Mouse (Mus musculus) liver, embryonic 14.5 days (tissue): Measurements from ENCODE around the gene Cdh12. TPM values are rescaled to one million over a fixed set of nuclear protein-coding genes. Genes with fewer than 3 reads are reported as not detected.
"Not testable (repeated sequence)": the region's sequence is repeated elsewhere in the genome, so short reads cannot be mapped to it uniquely, and the experiment has no call there.

ENCODE experiments used
- ATAC-seq: fragments of 200-750 bp; cut with Nextera tagmentation; 2 replicates; pipeline ENCODE4 v1.8.0; 2017; ENCODE audit warnings: moderate number of reproducible peaks, mild to moderate bottlenecking, moderate library complexity; ENCODE audit not compliant: insufficient read depth
- DNase-seq, 3 experiments: peaks; one replicate each; pipeline ENCODE4 v3.0.0-alpha.2; 2012 to 2013; ENCODE audit warnings: low read depth in 3 of 3, low spot score in 3 of 3
- H3K27ac ChIP-seq: fragments of 300-500 bp; sonication (generic); 2 replicates; pipeline ENCODE4 v1.5.1; 2014; ENCODE audit warnings: moderate library complexity, mild to moderate bottlenecking, control low read depth, inconsistent platforms
- H3K27me3 ChIP-seq: fragments of 300-500 bp; sonication (generic); 2 replicates; pipeline ENCODE4 v1.6.1; 2014; ENCODE audit warnings: mild to moderate bottlenecking, low read length, moderate library complexity; ENCODE audit not compliant: control insufficient read depth, insufficient read depth
- H3K36me3 ChIP-seq: fragments of 300-500 bp; sonication (generic); replicated peaks from 2 replicates; pipeline ENCODE4 v1.6.1; 2014; ENCODE audit warnings: low read depth; ENCODE audit not compliant: control insufficient read depth, insufficient read depth
- H3K4me1 ChIP-seq, 2 experiments: fragments of 200-500 bp in 1 of 2; fragments of 300-500 bp in 1 of 2; sonication (generic) in 1 of 2; replicated peaks; 2 replicates each; pipeline ENCODE4 v1.6.1; 2012 to 2014; ENCODE audit warnings: antibody characterized with exemption in 1 of 2, inconsistent platforms in 1 of 2, low read length in 1 of 2; ENCODE audit not compliant: control insufficient read depth in 2 of 2, insufficient read depth in 2 of 2
- H3K4me2 ChIP-seq: fragments of 300-500 bp; sonication (generic); 2 replicates; pipeline ENCODE4 v1.6.1; 2014; ENCODE audit warnings: low read depth, mild to moderate bottlenecking, control low read depth, moderate library complexity
- H3K4me3 ChIP-seq, 2 experiments: fragments of 200-500 bp in 1 of 2; fragments of 300-500 bp in 1 of 2; sonication (generic) in 1 of 2; 2 replicates each; pipeline ENCODE4 v1.5.1; 2012 to 2014; ENCODE audit warnings: low read depth in 2 of 2, low read length in 2 of 2, mild to moderate bottlenecking in 2 of 2, control low read depth in 1 of 2, inconsistent platforms in 1 of 2, moderate library complexity in 1 of 2; ENCODE audit not compliant: insufficient read depth in 1 of 2
- H3K9ac ChIP-seq: fragments of 300-500 bp; sonication (generic); replicated peaks from 2 replicates; pipeline ENCODE4 v1.6.1; 2014; ENCODE audit warnings: mild to moderate bottlenecking, control low read depth, moderate library complexity
- H3K9me3 ChIP-seq: fragments of 300-500 bp; sonication (generic); 2 replicates; pipeline ENCODE4 v1.6.1; 2016; ENCODE audit warnings: low read length, mixed read lengths; ENCODE audit not compliant: control insufficient read depth
- CTCF ChIP-seq: IDR thresholded peaks from 2 replicates; pipeline ENCODE4 v1.5.1; 2016; ENCODE audit warnings: antibody characterized with exemption, low read depth, control low read depth
- EP300 ChIP-seq: IDR thresholded peaks from 2 replicates; pipeline ENCODE4 v1.6.1; 2016; ENCODE audit warnings: antibody characterized with exemption, low read depth
- WGBS: fragments of 180-500 bp; shearing (Covaris S2); extraction: QIAGEN DNeasy Blood & Tissue Kit; methylation state at CpG from one replicate; pipeline ENCODE4 v1.1.7; 2014; ENCODE audit not compliant: insufficient replicate concordance; 5-methylcytosine and 5-hydroxymethylcytosine counted together
- polyA plus RNA-seq, 2 experiments: library from polyadenylated mRNA; depleted of rRNA in 1 of 2; stranded (reverse) in 1 of 2; unstranded in 1 of 2; fragments of >200 nt; fragmentation: Nextera tagmentation in 1 of 2; extraction: Ambion mirVana in 1 of 2; gene quantifications; 2 replicates each; pipeline versions ENCODE4 v1.2.1 to v1.2.3; 2012 to 2014

Gene Cdh12
- polyA plus RNA-seq, 2 experiments = not detected

DNA sequence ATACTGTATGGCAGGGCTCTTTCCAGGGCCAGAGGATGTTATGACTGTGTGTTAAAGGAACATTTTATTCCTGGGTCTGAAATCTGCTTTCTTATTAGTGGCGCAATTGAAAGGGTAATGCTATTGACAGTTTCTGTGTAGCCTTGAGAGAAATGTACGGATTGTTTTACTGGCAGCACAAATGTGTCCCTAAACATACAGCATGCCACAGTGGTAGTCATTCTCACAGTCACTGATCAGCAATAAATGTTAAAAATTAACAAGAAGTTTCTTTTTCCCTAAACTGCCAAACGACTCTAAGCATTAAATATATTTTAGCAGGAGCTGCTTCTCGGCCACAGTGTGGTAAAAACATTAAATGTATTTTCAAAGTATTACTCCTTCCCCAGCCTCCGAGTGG is 926.4 kb downstream of the Cdh12 start:
- Histone ChIP-seq H3K27me3 (no peaks in the 10 kb centered on the region), H3K4me1 (no peaks in the 10 kb centered on the region), H3K4me3 (no peak overlapping the region), H3K9me3 (no peaks in the 10 kb centered on the region), H3K36me3 (no peaks in the 10 kb centered on the region), H3K4me2 (no peak overlapping the region), H3K9ac (no peak overlapping the region), H3K27ac (no peak overlapping the region)
- WGBS = 64% methylated on average over 5 of the region's 5 CpGs
- no peak for DNase-seq
- ATAC-seq = no peak
- no peak for TF ChIP-seq EP300
- TF ChIP-seq CTCF = no peak

GRCm38 (mm10) chr15:21375871-21376270 is 926.8 kb downstream of the Cdh12 start:
- ATAC-seq = no peak
- no peaks in the 10 kb centered on the region for H3K4me1 ChIP-seq
- H3K27ac ChIP-seq = no peak overlapping the region
- H3K4me2 ChIP-seq = no peak overlapping the region
- H3K27me3 ChIP-seq = no peaks in the 10 kb centered on the region
- no peaks in the 10 kb centered on the region for H3K36me3 ChIP-seq
- TF ChIP-seq EP300 = no peak
- no peak for TF ChIP-seq CTCF
- no peak overlapping the region for H3K9ac ChIP-seq
- DNase-seq = no peak
- 65% methylated on average over 3 of the region's 3 CpGs for WGBS
- H3K4me3 ChIP-seq = no peak overlapping the region
- no peaks in the 10 kb centered on the region for H3K9me3 ChIP-seq

- H3K27me3 ChIP-seq, DNase-seq, H3K36me3 ChIP-seq, H3K4me3 ChIP-seq, H3K27ac ChIP-seq, H3K4me2 ChIP-seq, ATAC-seq, H3K9ac ChIP-seq, H3K4me1 ChIP-seq, H3K9me3 ChIP-seq: not testable (repeated sequence)
- 73% methylated on average over 14 of the region's 14 CpGs for WGBS
Measured at GRCm38 (mm10) chr15:21391442-21391841, 942.4 kb downstream of the Cdh12 start.

GRCm38 (mm10) chr15:21393080-21393479 is 944.0 kb downstream of the Cdh12 start:
- H3K9ac ChIP-seq = no peak overlapping the region
- ATAC-seq (no peak), DNase-seq (no peak)
- no peaks in the 10 kb centered on the region for H3K36me3 ChIP-seq
- WGBS = 62% methylated on average over 3 of the region's 3 CpGs
- H3K27ac ChIP-seq = no peak overlapping the region
- H3K9me3 ChIP-seq = no peaks in the 10 kb centered on the region
- H3K4me1 ChIP-seq = no peaks in the 10 kb centered on the region
- no peak for TF ChIP-seq EP300
- no peak for TF ChIP-seq CTCF
- no peak overlapping the region for H3K4me2 ChIP-seq
- H3K27me3 ChIP-seq = no peaks in the 10 kb centered on the region
- no peak overlapping the region for H3K4me3 ChIP-seq

- H3K9ac ChIP-seq = no peak overlapping the region
Measured at GRCm38 (mm10) chr15:21405196-21405595, 956.1 kb downstream of the Cdh12 start.

More at GRCm38 (mm10) chr15:21405196-21405595, 956.1 kb downstream of the Cdh12 start:
- no peak for ATAC-seq
- WGBS = 59% methylated on average over 6 of the region's 6 CpGs
- H3K4me1 ChIP-seq = no peaks in the 10 kb centered on the region
- H3K36me3 ChIP-seq = no peaks in the 10 kb centered on the region
- DNase-seq = no peak
- H3K4me3 ChIP-seq = no peak overlapping the region
- H3K27ac ChIP-seq = no peak overlapping the region
- H3K9me3 ChIP-seq = no peaks in the 10 kb centered on the region
- no peaks in the 10 kb centered on the region for H3K27me3 ChIP-seq
- H3K4me2 ChIP-seq = no peak overlapping the region
- TF ChIP-seq EP300 (no peak), CTCF (no peak)
